Mouse (Mus musculus) stomach, embryonic 16.5 days (tissue): Measurements from ENCODE around the gene Fancc. TPM values are rescaled to one million over a fixed set of nuclear protein-coding genes. Genes with fewer than 3 reads are reported as not detected.

Experiments
- ATAC-seq: fragments of 200-750 bp; cut with Nextera tagmentation; 2 replicates; pipeline ENCODE4 v1.8.0; 2017; ENCODE audit warnings: moderate number of reproducible peaks, moderate TSS enrichment; ENCODE audit not compliant: insufficient read depth, low FRiP score
- H3K27ac ChIP-seq: fragments of 300-500 bp; sonication (generic); 2 replicates; pipeline ENCODE4 v1.5.1; 2014; ENCODE audit warnings: low read length
- H3K27me3 ChIP-seq: fragments of 300-500 bp; sonication (generic); 2 replicates; pipeline ENCODE4 v1.6.1; 2014; ENCODE audit warnings: low read length, control low read depth, mixed read lengths; ENCODE audit not compliant: control insufficient read depth, insufficient read depth
- H3K36me3 ChIP-seq: fragments of 300-500 bp; sonication (generic); 2 replicates; pipeline ENCODE4 v1.6.1; 2014; ENCODE audit warnings: low read length; ENCODE audit not compliant: control insufficient read depth, insufficient read depth
- H3K4me1 ChIP-seq: fragments of 300-500 bp; sonication (generic); 2 replicates; pipeline ENCODE4 v1.6.1; 2014; ENCODE audit warnings: low read length, control low read depth, mixed read lengths; ENCODE audit not compliant: control insufficient read depth, insufficient read depth
- H3K4me2 ChIP-seq: fragments of 300-500 bp; sonication (generic); 2 replicates; pipeline ENCODE4 v1.6.1; 2014; ENCODE audit warnings: low read depth, low read length, mixed read lengths
- H3K4me3 ChIP-seq: fragments of 300-500 bp; sonication (generic); replicated peaks from 2 replicates; pipeline ENCODE4 v1.5.1; 2014; ENCODE audit warnings: mild to moderate bottlenecking, low read length
- H3K9ac ChIP-seq: fragments of 300-500 bp; sonication (generic); 2 replicates; pipeline ENCODE4 v1.6.1; 2014; ENCODE audit warnings: low read length
- H3K9me3 ChIP-seq: fragments of 300-500 bp; sonication (generic); replicated peaks from 2 replicates; pipeline ENCODE4 v1.6.1; 2016; ENCODE audit warnings: low read length, control low read depth; ENCODE audit not compliant: control insufficient read depth
- WGBS: fragments of 180-500 bp; shearing (Covaris S2); extraction: QIAGEN DNeasy Blood & Tissue Kit; methylation state at CpG from one replicate; pipeline ENCODE4 v1.1.7; 2014; 5-methylcytosine and 5-hydroxymethylcytosine counted together
- polyA plus RNA-seq: library from polyadenylated mRNA; unstranded; fragments of >200 nt; fragmentation: Nextera tagmentation; extraction: Ambion mirVana; gene quantifications from 2 replicates; pipeline ENCODE4 v1.2.1, GENCODE M21; 2015

Gene Fancc
- polyA plus RNA-seq, 1 experiment from 2014 or later, result 22.0 TPM

- no peaks in the 10 kb centered on the region for H3K36me3 ChIP-seq
- no peaks in the 10 kb centered on the region for H3K27me3 ChIP-seq
- no peaks in the 10 kb centered on the region for H3K9me3 ChIP-seq
- WGBS, result 7% methylated on average over 27 of the region's 27 CpGs
- peak overlapping the region; percentile 96 for H3K27ac ChIP-seq
- peaks cover 49% of the 10 kb centered on the region for H3K4me1 ChIP-seq
- peak overlapping the region; percentile 57 for H3K4me3 ChIP-seq
- peak overlapping the region; percentile 72 for H3K9ac ChIP-seq
- peak; percentile 96 for ATAC-seq
- peak overlapping the region; percentile 64 for H3K4me2 ChIP-seq
Measured at GRCm38 (mm10) chr13:63272602-63273229, 224.4 kb downstream of the Fancc start.

GRCm38 (mm10) chr13:63272017-63272601, 225.0 kb downstream of the Fancc start:
- 23% methylated on average over 16 of the region's 16 CpGs for WGBS
- Histone ChIP-seq H3K4me1 (peaks cover 46% of the 10 kb centered on the region), H3K9ac (peak overlapping the region; percentile 72)

GRCm38 (mm10) chr13:63270191-63270590, 226.9 kb downstream of the Fancc start:
- H3K27me3 ChIP-seq, result no peaks in the 10 kb centered on the region
- H3K4me1 ChIP-seq, result peaks cover 58% of the 10 kb centered on the region
- H3K27ac ChIP-seq, result peak overlapping the region; percentile 43
- H3K9me3 ChIP-seq, result no peaks in the 10 kb centered on the region
- peak overlapping the region; percentile 44 for H3K4me2 ChIP-seq
- H3K4me3 ChIP-seq, result 0 out of 2 replicates have a peak overlapping the region, but pooled peaks have one; percentile 10
- ATAC-seq, result no peak
- peak overlapping the region; percentile 54 for H3K9ac ChIP-seq
- 54% methylated on average over 5 of the region's 5 CpGs for WGBS
- no peaks in the 10 kb centered on the region for H3K36me3 ChIP-seq

More at GRCm38 (mm10) chr13:63272017-63272601, 225.0 kb downstream of the Fancc start:
- Histone ChIP-seq H3K4me2 (peak overlapping the region; percentile 64), H3K27ac (peak overlapping the region; percentile 96), H3K27me3 (no peaks in the 10 kb centered on the region), H3K9me3 (no peaks in the 10 kb centered on the region), H3K4me3 (peak overlapping the region; percentile 57), H3K36me3 (no peaks in the 10 kb centered on the region)
- no peak for ATAC-seq

- no peak for ATAC-seq
- Histone ChIP-seq H3K27ac (peak overlapping the region; percentile 87), H3K36me3 (no peaks in the 10 kb centered on the region), H3K4me2 (peak overlapping the region; percentile 19; the same call in 1 of the 2 replicates), H3K4me3 (no peak overlapping the region), H3K4me1 (peaks cover 51% of the 10 kb centered on the region), H3K27me3 (no peaks in the 10 kb centered on the region), H3K9me3 (no peaks in the 10 kb centered on the region), H3K9ac (no peak overlapping the region)
- 38% methylated on average over 1 of the region's 1 CpGs for WGBS
Measured at GRCm38 (mm10) chr13:63268776-63269175, 228.3 kb downstream of the Fancc start.

GRCm38 (mm10) chr13:63268371-63268770, 228.7 kb downstream of the Fancc start:
- no peak for ATAC-seq
- Histone ChIP-seq H3K9ac (no peak overlapping the region), H3K36me3 (no peaks in the 10 kb centered on the region), H3K4me2 (peak overlapping the region; percentile 20; the same call in 1 of the 2 replicates), H3K4me3 (no peak overlapping the region), H3K9me3 (no peaks in the 10 kb centered on the region), H3K27me3 (no peaks in the 10 kb centered on the region), H3K4me1 (peaks cover 51% of the 10 kb centered on the region), H3K27ac (peak overlapping the region; percentile 87)
- 59% methylated on average over 4 of the region's 4 CpGs for WGBS

GRCm38 (mm10) chr13:63262168-63262957, 234.7 kb downstream of the Fancc start:
- H3K4me2 ChIP-seq, result no peak overlapping the region
- H3K36me3 ChIP-seq, result peaks cover 6% of the 10 kb centered on the region
- peaks cover 57% of the 10 kb centered on the region for H3K4me1 ChIP-seq
- no peaks in the 10 kb centered on the region for H3K27me3 ChIP-seq
- H3K27ac ChIP-seq, result no peak overlapping the region
- WGBS, result 82% methylated on average over 1 of the region's 1 CpGs
- no peak for ATAC-seq
- no peak overlapping the region for H3K9ac ChIP-seq
- H3K9me3 ChIP-seq, result no peaks in the 10 kb centered on the region
- H3K4me3 ChIP-seq, result no peak overlapping the region

- Histone ChIP-seq H3K9ac (no peak overlapping the region), H3K4me1 (peaks cover 55% of the 10 kb centered on the region), H3K36me3 (peaks cover 7% of the 10 kb centered on the region), H3K27ac (no peak overlapping the region), H3K4me2 (no peak overlapping the region), H3K9me3 (0 out of 2 replicates have a peak, but pooled peaks cover 3% of the 10 kb centered on the region), H3K27me3 (no peaks in the 10 kb centered on the region), H3K4me3 (no peak overlapping the region)
- WGBS, result 91% methylated on average over 3 of the region's 3 CpGs
- ATAC-seq, result no peak
Measured at GRCm38 (mm10) chr13:63261676-63262075, 235.4 kb downstream of the Fancc start.

- H3K4me1 ChIP-seq, result peaks cover 54% of the 10 kb centered on the region
- H3K4me2 ChIP-seq, result no peak overlapping the region
- 0 out of 2 replicates have a peak, but pooled peaks cover 3% of the 10 kb centered on the region for H3K9me3 ChIP-seq
- peaks cover 7% of the 10 kb centered on the region for H3K36me3 ChIP-seq
- H3K27me3 ChIP-seq, result no peaks in the 10 kb centered on the region
- 61% methylated on average over 18 of the region's 18 CpGs for WGBS
- peak; percentile 23; the same call in 1 of the 2 replicates for ATAC-seq
- 0 out of 2 replicates have a peak overlapping the region, but pooled peaks have one; percentile 5 for H3K9ac ChIP-seq
- H3K27ac ChIP-seq, result peak overlapping the region; percentile 53
- H3K4me3 ChIP-seq, result no peak overlapping the region
Measured at GRCm38 (mm10) chr13:63260753-63261631, 236.1 kb downstream of the Fancc start.
